Mouse (Mus musculus) embryonic facial prominence, embryonic 15.5 days (tissue): ENCODE measurements around the gene Nkx2-5. TPM values are rescaled to one million over a fixed set of nuclear protein-coding genes. Genes with fewer than 3 reads are reported as not detected.

Source experiments
- polyA plus RNA-seq: library from polyadenylated mRNA; unstranded; fragments of >200 nt; fragmentation: Nextera tagmentation; extraction: Ambion mirVana; gene quantifications from 2 replicates; pipeline ENCODE4 v1.2.1, GENCODE M21; 2015

The Nkx2-5 gene
- polyA plus RNA-seq, 1 experiment from 2014 or later, result 8.8 TPM

Other genes starting within 250 kb of the Nkx2-5 start
- gene Atp6v0e, start 181.8 kb downstream of the Nkx2-5 start, polyA plus RNA-seq, result 255 and 256 TPM in 2 replicates
- gene Crebrf, start 129.4 kb downstream of the Nkx2-5 start, polyA plus RNA-seq, result 7.5 and 9.3 TPM in 2 replicates
- gene Bnip1, start 63.9 kb downstream of the Nkx2-5 start, polyA plus RNA-seq, result 47.8 and 49.6 TPM in 2 replicates
- gene Kifc5b, start 72.1 kb upstream of the Nkx2-5 start, polyA plus RNA-seq, result 6.5 and 7.4 TPM in 2 replicates
- 13.6 and 17.4 TPM in 2 replicates for gene Phf1, start 88.0 kb upstream of the Nkx2-5 start, polyA plus RNA-seq
- gene Cuta, start 94.6 kb upstream of the Nkx2-5 start, polyA plus RNA-seq, result 172 and 180 TPM in 2 replicates
- gene Syngap1, start 96.2 kb upstream of the Nkx2-5 start, polyA plus RNA-seq, result 2.2 and 3.2 TPM in 2 replicates
- 13.8 and 15.6 TPM in 2 replicates for gene Zbtb9, start 128.2 kb upstream of the Nkx2-5 start, polyA plus RNA-seq
- gene Bak1, start 184.0 kb upstream of the Nkx2-5 start, polyA plus RNA-seq, result 5.6 and 7.3 TPM in 2 replicates
- 5.3 TPM in 2 replicates for gene Itpr3, start 212.3 kb upstream of the Nkx2-5 start, polyA plus RNA-seq